Mouse (Mus musculus) MEL (cell line): Measurements from ENCODE around the gene Oosp2. TPM values are rescaled to one million over a fixed set of nuclear protein-coding genes. Genes with fewer than 3 reads are reported as not detected.

Experiments
- DNase-seq: peaks from one replicate; pipeline ENCODE4 v3.0.0; 2011; ENCODE audit warnings: low read depth, low spot score
- H3K27ac ChIP-seq: 2 replicates; pipeline ENCODE4 v1.5.1; 2012; ENCODE audit warnings: low read depth, mild to moderate bottlenecking, control low read depth, low read length, moderate library complexity; ENCODE audit not compliant: control insufficient read depth
- H3K27me3 ChIP-seq, 2 experiments: fragments of 150-350 bp in 1 of 2; sonication (generic) in 1 of 2; 2 replicates each; pipeline ENCODE4 v1.6.1; 2012; ENCODE audit warnings: low read length in 2 of 2, mild to moderate bottlenecking in 2 of 2, improper control_type of control experiment in 1 of 2, moderate library complexity in 1 of 2; ENCODE audit not compliant: insufficient read depth in 2 of 2, control insufficient read depth in 1 of 2
- H3K36me3 ChIP-seq, 2 experiments: 2 replicates each; pipeline ENCODE4 v1.6.1; 2012 to 2014; ENCODE audit warnings: low read length in 2 of 2, improper control_type of control experiment in 1 of 2, inconsistent platforms in 1 of 2, mild to moderate bottlenecking in 1 of 2; ENCODE audit not compliant: insufficient read depth in 2 of 2, control insufficient read depth in 1 of 2
- H3K4me1 ChIP-seq, 2 experiments: fragments of 150-350 bp in 1 of 2; sonication (generic) in 1 of 2; 2 replicates each; pipeline ENCODE4 v1.6.1; 2012; ENCODE audit warnings: low read length in 2 of 2, improper control_type of control experiment in 1 of 2, mild to moderate bottlenecking in 1 of 2; ENCODE audit not compliant: insufficient read depth in 2 of 2, control insufficient read depth in 1 of 2
- H3K4me3 ChIP-seq, 2 experiments: fragments of 150-350 bp in 1 of 2; sonication (generic) in 1 of 2; 2 replicates each; pipeline ENCODE4 v1.5.1; 2012; ENCODE audit warnings: low read depth in 2 of 2, low read length in 2 of 2, mild to moderate bottlenecking in 2 of 2, moderate library complexity in 2 of 2, control low read depth in 1 of 2, improper control_type of control experiment in 1 of 2; ENCODE audit not compliant: control insufficient read depth in 1 of 2, insufficient read depth in 1 of 2
- H3K79me2 ChIP-seq: 2 replicates; pipeline ENCODE4 v1.6.1; 2012; ENCODE audit warnings: mild to moderate bottlenecking, low read length, moderate library complexity; ENCODE audit not compliant: control insufficient read depth, poor library complexity, insufficient read depth
- H3K9ac ChIP-seq: 2 replicates; pipeline ENCODE4 v1.6.1; 2012; ENCODE audit warnings: low read depth, mild to moderate bottlenecking, control low read depth, low read length, moderate library complexity; ENCODE audit not compliant: control insufficient read depth, poor library complexity, severe bottlenecking
- H3K9me3 ChIP-seq: fragments of 150-350 bp; sonication (generic); replicated peaks from 2 replicates; pipeline ENCODE4 v1.6.1; 2012; ENCODE audit warnings: mild to moderate bottlenecking, low read length, improper control_type of control experiment, moderate library complexity; ENCODE audit not compliant: insufficient read depth
- BHLHE40 ChIP-seq: IDR thresholded peaks from 2 replicates; pipeline ENCODE4 v1.6.1; 2012; ENCODE audit warnings: low read depth, mild to moderate bottlenecking, inconsistent platforms, low read length, improper control_type of control experiment, borderline replicate concordance
- CHD1 ChIP-seq: IDR thresholded peaks from 2 replicates; pipeline ENCODE4 v1.6.1; 2012; ENCODE audit warnings: low read depth, mild to moderate bottlenecking, inconsistent platforms, low read length, improper control_type of control experiment
- E2F4 ChIP-seq: IDR thresholded peaks from 2 replicates; pipeline ENCODE4 v1.6.1; 2011; ENCODE audit warnings: low read depth, low read length, improper control_type of control experiment, borderline replicate concordance
- ELF1 ChIP-seq: IDR thresholded peaks from 2 replicates; pipeline ENCODE4 v1.6.1; 2014; ENCODE audit warnings: low read depth, mild to moderate bottlenecking, inconsistent platforms, low read length, improper control_type of control experiment, moderate library complexity
- EP300 ChIP-seq, 2 experiments: IDR thresholded peaks; 2 replicates each; pipeline ENCODE4 v1.6.1; 2011; ENCODE audit warnings: improper control_type of control experiment in 2 of 2, low read length in 2 of 2, low read depth in 1 of 2, mild to moderate bottlenecking in 1 of 2
- ETS1 ChIP-seq: IDR thresholded peaks from 2 replicates; pipeline ENCODE4 v1.6.1; 2012; ENCODE audit warnings: low read depth, mild to moderate bottlenecking, inconsistent platforms, low read length, improper control_type of control experiment, moderate library complexity
- GATA1 ChIP-seq: IDR thresholded peaks from 2 replicates; pipeline ENCODE4 v1.6.1; 2011; ENCODE audit warnings: low read depth, low read length, improper control_type of control experiment
- HCFC1 ChIP-seq: IDR thresholded peaks from 2 replicates; pipeline ENCODE4 v1.6.1; 2012; ENCODE audit warnings: low read depth, mild to moderate bottlenecking, inconsistent platforms, low read length, improper control_type of control experiment, moderate library complexity
- JUND ChIP-seq: IDR thresholded peaks from 2 replicates; pipeline ENCODE4 v1.6.1; 2011; ENCODE audit warnings: low read depth, mild to moderate bottlenecking, improper control_type of control experiment, low read length
- KAT2A ChIP-seq: conservative IDR thresholded peaks from 2 replicates; pipeline ENCODE4 v1.6.1; 2012; ENCODE audit warnings: low read depth, low read length, improper control_type of control experiment, inconsistent platforms
- MAX ChIP-seq: IDR thresholded peaks from 2 replicates; pipeline ENCODE4 v1.6.1; 2011; ENCODE audit warnings: low read length, improper control_type of control experiment
- MEF2A ChIP-seq: IDR thresholded peaks from 2 replicates; pipeline ENCODE4 v1.6.1; 2014; ENCODE audit warnings: low read depth, mild to moderate bottlenecking, inconsistent platforms, low read length, improper control_type of control experiment; ENCODE audit not compliant: poor library complexity, insufficient replicate concordance, severe bottlenecking; ENCODE audit errors: extremely low read depth
- MXI1 ChIP-seq: IDR thresholded peaks from 2 replicates; pipeline ENCODE4 v1.6.1; 2011; ENCODE audit warnings: mild to moderate bottlenecking, low read depth, low read length, improper control_type of control experiment
- POLR2A ChIP-seq, 2 experiments: IDR thresholded peaks; 2 replicates each; pipeline ENCODE4 v1.6.1; 2011 to 2012; ENCODE audit warnings: low read length in 2 of 2, mild to moderate bottlenecking in 2 of 2, control low read depth in 1 of 2, improper control_type of control experiment in 1 of 2, low read depth in 1 of 2, moderate library complexity in 1 of 2; ENCODE audit not compliant: control insufficient read depth in 1 of 2, insufficient read depth in 1 of 2, poor library complexity in 1 of 2
- POLR2AphosphoS5 ChIP-seq: IDR thresholded peaks from 2 replicates; pipeline ENCODE4 v1.6.1; 2012; ENCODE audit warnings: low read depth, borderline replicate concordance, mild to moderate bottlenecking, inconsistent platforms, low read length, moderate library complexity, mixed read lengths
- RCOR1 ChIP-seq: IDR thresholded peaks from 2 replicates; pipeline ENCODE4 v1.6.1; 2012; ENCODE audit warnings: low read depth, mild to moderate bottlenecking, inconsistent platforms, low read length, improper control_type of control experiment
- SIN3A ChIP-seq: IDR thresholded peaks from 2 replicates; pipeline ENCODE4 v1.6.1; 2012; ENCODE audit warnings: low read length, improper control_type of control experiment, inconsistent platforms
- TAL1 ChIP-seq: IDR thresholded peaks from 2 replicates; pipeline ENCODE4 v1.6.1; 2012; ENCODE audit warnings: mild to moderate bottlenecking, inconsistent platforms, low read length, moderate library complexity, mixed read lengths
- TBP ChIP-seq: IDR thresholded peaks from 2 replicates; pipeline ENCODE4 v1.8.0; 2011; ENCODE audit warnings: low read depth, low read length, improper control_type of control experiment
- TCF12 ChIP-seq: IDR thresholded peaks from 2 replicates; pipeline ENCODE4 v1.6.1; 2014; ENCODE audit warnings: low read depth, mild to moderate bottlenecking, inconsistent platforms, low read length, improper control_type of control experiment, moderate library complexity
- UBTF ChIP-seq: IDR thresholded peaks from 2 replicates; pipeline ENCODE4 v1.6.1; 2012; ENCODE audit warnings: low read depth, mild to moderate bottlenecking, inconsistent platforms, low read length, improper control_type of control experiment, moderate library complexity, borderline replicate concordance; ENCODE audit not compliant: insufficient read depth
- USF1 ChIP-seq: IDR thresholded peaks from 2 replicates; pipeline ENCODE4 v1.6.1; 2014; ENCODE audit warnings: low read depth, mild to moderate bottlenecking, inconsistent platforms, low read length, improper control_type of control experiment, moderate library complexity
- USF2 ChIP-seq, 2 experiments: IDR thresholded peaks; 2 replicates each; pipeline ENCODE4 v1.6.1; 2011 to 2012; ENCODE audit warnings: improper control_type of control experiment in 2 of 2, low read length in 2 of 2, borderline replicate concordance in 1 of 2, inconsistent platforms in 1 of 2, low read depth in 1 of 2, mild to moderate bottlenecking in 1 of 2; ENCODE audit not compliant: insufficient read depth in 1 of 2
- ZKSCAN1 ChIP-seq: IDR thresholded peaks from 2 replicates; pipeline ENCODE4 v1.6.1; 2012; ENCODE audit warnings: low read depth, mild to moderate bottlenecking, inconsistent platforms, low read length, improper control_type of control experiment, moderate library complexity
- polyA plus RNA-seq, 2 experiments: library from polyadenylated mRNA; stranded (reverse) in 1 of 2; unstranded in 1 of 2; fragments of >175 nt in 1 of 2; fragments of >200 nt in 1 of 2; gene quantifications; 2 replicates each; pipeline versions ENCODE4 v1.2.1 to v1.2.4; 2012; ENCODE audit warnings: low replicate concordance in 2 of 2, low read depth in 1 of 2; ENCODE audit not compliant: insufficient read length in 2 of 2, insufficient read depth in 1 of 2, missing spikeins in 1 of 2
- total RNA-seq: library from RNA; depleted of rRNA; stranded (reverse); fragments of 300-350 nt; gene quantifications from 2 replicates; pipeline ENCODE4 v1.2.3, GENCODE M21; 2012

Gene Oosp2
- total and polyA plus RNA-seq, 3 experiments: not detected

- peak overlapping the region; percentile 98 for H3K27ac ChIP-seq
- DNase-seq: peak; percentile 76
- peak overlapping the region; percentile 34 to 45 for H3K4me3 ChIP-seq
- peaks cover 32 to 36% of the 10 kb centered on the region in 2 experiments for H3K4me1 ChIP-seq
- no peaks in the 10 kb centered on the region for H3K27me3 ChIP-seq
- peak; percentile 65; the same call in 1 of the 2 replicates for TF ChIP-seq RCOR1
- TF ChIP-seq MEF2A: no peak
- TF ChIP-seq UBTF: no peak
- no peak for TF ChIP-seq POLR2AphosphoS5
- TF ChIP-seq ETS1: peak; percentile 82
- TF ChIP-seq SIN3A: peak; percentile 47; the same call in 1 of the 2 replicates
- no peak for TF ChIP-seq MXI1
- peak; percentile 51 to 67; a peak in 3 of 4 replicates for TF ChIP-seq EP300 (IDR thresholded peaks at IDR 0.05; ENCODE audit: low read depth in 1 of 2, low read length in 2 of 2)
- 0 out of 2 replicates have a peak, but pooled peaks have one; percentile 17 for TF ChIP-seq BHLHE40
- peak; percentile 68 for TF ChIP-seq TAL1
- no peak for TF ChIP-seq ZKSCAN1
- 0 out of 2 replicates have a peak, but pooled peaks have one; percentile 5 for TF ChIP-seq HCFC1
- TF ChIP-seq POLR2A (IDR thresholded peaks at IDR 0.05; ENCODE audit: control insufficient read depth in 1 of 2, insufficient read depth in 1 of 2, low read depth in 1 of 2, low read length in 2 of 2, poor library complexity in 1 of 2): no peak
- no peak for TF ChIP-seq USF1
- TF ChIP-seq KAT2A: no peak
- TF ChIP-seq E2F4: no peak
- peak; percentile 55 for TF ChIP-seq GATA1
- peak; percentile 82 for TF ChIP-seq TCF12
- TF ChIP-seq TBP: peak; percentile 37; the same call in 1 of the 2 replicates
- TF ChIP-seq ELF1: no peak
- no peak for TF ChIP-seq CHD1
- TF ChIP-seq MAX: 0 out of 2 replicates have a peak, but pooled peaks have one; percentile 4
- TF ChIP-seq USF2 (IDR thresholded peaks at IDR 0.05; ENCODE audit: borderline replicate concordance in 1 of 2, insufficient read depth in 1 of 2, low read depth in 1 of 2, low read length in 2 of 2): no peak
- TF ChIP-seq JUND: no peak
- no peaks in the 10 kb centered on the region for H3K9me3 ChIP-seq
- H3K79me2 ChIP-seq: no peaks in the 10 kb centered on the region
- peaks cover 0 to 48% of the 10 kb centered on the region in 2 experiments; a peak in 2 of 4 replicates for H3K36me3 ChIP-seq
- H3K9ac ChIP-seq: peak overlapping the region; percentile 66
Measured at GRCm38 (mm10) chr19:11613776-11614443, 46.4 kb downstream of the Oosp2 start.
